Mouse (Mus musculus) kidney, adult 11 months (tissue): Measurements from ENCODE around the gene Gp5.
"Not testable (repeated sequence)": the region's sequence is repeated elsewhere in the genome, so short reads cannot be mapped to it uniquely, and the experiment has no call there.

Source experiments
- DNase-seq: peaks from one replicate; pipeline ENCODE4 v3.0.0; 2022

The Gp5 gene

DNA sequence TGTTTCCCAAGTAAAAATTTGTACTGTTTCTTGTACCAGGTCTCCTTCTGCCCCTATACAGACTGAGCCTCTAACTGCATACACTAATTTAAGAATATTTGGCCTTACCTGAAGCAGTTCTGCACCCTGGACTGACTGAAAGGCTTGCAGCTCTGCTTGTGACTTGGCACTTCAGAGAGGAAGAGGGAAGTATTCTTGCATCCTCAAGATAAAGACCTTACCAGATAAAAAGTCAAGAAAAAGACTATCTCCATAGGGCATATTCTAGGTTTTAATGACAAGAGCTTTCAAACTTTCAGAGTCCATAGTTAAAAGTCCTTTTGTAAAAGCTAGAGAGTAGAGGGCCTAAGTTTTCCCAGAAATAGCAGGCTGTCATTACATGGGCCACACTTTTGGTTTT is at the start of gene Gp5:
TSS of gene Gp5 (minus strand) at position 133 of the 400 bp plus-strand sequence.
- no peak for DNase-seq

DNA sequence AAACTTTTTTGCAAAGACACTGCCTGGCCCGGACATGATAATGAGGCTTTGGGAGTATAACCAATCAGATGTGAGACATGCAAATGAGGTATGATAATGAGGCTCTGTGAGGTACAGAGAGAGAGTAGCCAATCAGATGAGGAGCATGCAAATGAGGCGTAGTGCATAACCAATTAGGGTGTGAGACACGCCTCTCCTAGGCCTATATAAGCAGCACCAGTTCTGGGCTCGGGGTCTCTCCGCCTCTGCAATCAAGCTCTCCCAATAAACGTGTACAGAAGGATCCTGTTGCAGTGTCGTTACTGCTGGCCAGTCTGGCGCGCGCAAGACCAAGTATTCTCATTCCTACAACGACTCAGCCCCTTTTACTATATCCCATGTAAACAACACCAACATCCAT is 42.9 kb upstream of the Gp5 start:
- DNase-seq: not testable (repeated sequence)

DNA sequence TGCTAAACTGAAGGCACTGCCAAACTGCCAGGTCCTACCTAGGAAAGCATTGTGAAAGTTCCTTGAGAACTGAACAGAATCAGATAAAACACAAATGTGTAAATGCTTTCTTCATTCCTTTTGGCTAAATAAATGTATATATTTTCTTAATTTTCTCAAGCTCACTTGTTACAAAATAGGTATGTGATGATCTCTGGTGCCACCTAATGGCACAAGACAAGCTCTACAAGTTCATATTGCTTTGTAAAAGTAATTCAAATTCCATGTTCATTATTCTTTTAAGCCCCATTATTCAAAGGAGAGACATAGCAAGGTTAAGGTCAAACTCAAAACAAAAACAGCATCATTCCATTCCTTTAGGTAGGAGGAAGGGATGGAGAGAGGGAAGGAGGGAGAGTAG is 3.7 kb upstream of the Gp5 start:
- DNase-seq: no peak

DNA sequence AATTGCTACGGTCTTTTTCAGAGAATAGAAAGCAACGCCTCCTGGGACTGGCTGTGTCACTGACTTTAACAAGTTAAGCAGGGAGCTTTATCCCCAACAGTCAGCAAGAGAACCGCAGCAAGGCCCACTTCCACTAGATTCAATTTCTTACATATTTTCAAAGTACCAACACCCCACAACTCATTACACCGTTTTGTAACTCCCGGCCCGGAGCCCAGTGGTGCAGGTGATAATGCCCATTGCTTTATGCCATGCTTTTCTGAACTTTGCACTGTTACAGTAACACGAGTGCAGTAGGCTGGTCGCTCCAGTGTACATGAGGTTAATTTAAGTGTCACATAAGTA is 436 bp downstream of the Gp5 start:
- DNase-seq: no peak

DNA sequence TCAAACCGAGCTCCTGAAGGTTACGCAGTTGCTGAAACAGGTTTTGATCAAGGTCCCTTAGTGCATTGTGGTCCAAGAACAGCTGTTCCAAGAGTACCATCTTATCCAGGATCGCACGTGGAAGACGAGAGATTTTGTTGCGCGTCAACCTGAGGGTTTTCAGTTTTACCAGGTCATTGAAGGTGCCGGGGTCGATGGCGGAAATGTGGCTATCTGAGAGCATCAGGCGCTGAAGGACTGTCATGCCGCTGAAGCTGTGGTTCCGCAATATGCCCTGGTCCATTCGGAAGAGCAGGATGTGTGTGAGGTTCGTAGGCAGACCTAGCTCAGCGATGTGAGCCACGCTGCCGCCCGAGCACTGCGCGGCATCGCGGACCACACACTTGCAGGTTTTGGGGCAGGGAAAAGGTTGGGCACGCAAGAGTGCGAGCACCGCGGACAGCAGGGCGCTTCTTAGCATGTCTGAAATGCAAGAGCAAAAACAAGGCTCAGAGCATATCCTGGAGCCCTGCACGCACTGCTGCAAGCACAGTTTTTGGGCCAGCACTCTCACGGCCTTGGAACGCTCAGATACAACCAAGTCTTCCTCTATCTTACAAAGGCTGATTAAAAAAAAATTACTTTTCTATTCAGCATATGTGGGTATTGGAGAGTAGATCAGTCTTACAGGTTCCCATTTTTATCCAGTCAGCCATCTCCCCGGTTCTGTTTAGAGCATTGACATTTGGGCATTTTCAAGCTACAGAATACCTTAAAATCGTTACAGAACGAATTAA is 996 bp downstream of the Gp5 start:
- peak; percentile 4 for DNase-seq

DNA sequence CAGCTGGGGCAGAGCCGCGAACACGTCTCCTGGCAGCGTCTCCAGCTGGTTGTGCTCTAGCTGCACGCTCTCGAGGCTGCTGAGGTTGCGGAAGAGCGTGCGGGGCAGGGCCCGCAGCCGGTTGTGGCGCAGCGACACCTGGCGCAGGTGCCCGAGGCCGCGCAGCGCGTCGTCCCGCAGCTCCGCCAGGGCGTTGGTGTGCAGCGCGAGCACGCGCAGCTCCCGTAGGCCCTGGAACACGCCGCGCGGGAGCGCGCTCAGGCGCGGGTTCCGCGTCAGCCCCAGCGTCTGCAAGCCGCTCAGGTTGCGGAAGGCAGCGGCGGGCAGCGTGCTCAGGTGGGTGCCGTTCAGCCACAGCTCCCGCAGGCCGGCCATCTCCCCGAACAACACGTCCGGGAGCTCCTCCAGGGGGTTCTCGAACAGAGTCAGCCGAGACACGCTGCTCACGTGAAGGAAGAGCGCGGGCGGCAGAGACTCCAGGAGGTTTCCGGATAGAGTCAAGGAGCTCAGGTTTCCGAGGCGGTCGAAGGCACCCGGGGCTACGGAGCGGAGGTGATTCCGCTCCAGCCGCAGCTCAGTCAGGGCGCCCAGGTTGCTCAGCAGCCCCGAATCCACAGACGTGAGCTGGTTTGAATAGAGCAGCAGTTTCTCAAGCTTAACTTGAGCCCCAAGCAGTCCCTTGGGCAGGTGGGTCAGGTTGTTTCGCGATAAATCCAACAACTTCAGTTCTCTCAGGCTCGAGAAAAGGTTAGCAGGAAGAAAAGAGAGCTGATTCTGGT is 1.8 kb downstream of the Gp5 start:
- DNase-seq: peak; percentile 9

DNA sequence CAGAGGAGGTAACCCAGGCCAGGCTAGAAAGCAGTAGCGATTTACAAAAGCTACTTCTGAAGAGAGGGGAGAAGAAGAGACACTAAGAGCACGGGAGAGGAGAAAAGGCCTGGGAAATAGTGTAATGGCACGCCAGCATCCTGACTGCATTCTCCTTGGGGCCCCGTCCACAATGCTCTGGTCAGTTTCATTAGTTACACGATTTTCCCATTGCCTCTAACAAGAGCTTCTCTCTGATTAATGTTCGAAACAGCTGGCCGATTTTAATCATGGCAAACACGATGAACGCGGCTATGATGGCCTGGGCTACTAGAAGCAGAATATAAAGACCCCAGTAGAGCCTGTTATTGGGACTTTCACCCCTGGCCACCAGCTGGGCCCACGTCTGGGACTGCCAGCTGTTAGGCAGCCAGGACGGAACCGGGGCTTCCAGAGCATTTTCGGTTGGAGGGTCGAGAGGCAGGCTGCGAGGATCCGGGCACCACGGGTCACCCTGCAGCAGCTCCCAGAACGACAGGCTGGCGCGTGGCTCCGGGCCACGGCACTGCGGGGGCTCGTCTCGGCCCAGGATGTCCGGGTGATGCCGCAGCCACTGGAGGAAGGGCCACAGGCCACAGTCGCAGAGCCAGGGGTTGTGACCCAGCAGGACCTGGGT is 2.5 kb downstream of the Gp5 start:
- no peak for DNase-seq

DNA sequence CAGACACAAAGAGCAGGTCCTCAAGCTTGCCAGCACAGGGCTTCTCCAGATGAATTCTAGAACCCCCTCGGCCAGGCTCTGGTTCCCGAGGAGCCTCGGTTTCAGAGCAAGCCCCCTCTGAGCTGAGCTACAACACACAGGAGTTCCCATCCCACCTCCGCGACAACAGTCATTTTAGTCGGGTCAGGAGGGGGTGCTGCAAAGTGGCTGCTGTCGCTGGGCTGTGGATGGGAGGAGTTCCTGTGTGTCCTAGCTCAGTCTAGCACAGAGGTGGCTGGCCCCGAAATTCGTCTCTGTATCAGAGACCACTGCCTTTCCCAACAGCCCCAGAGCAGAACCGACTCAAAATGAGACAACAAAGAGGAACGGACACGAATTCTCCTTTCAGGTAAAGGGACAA is 3.3 kb downstream of the Gp5 start:
- no peak for DNase-seq

DNA sequence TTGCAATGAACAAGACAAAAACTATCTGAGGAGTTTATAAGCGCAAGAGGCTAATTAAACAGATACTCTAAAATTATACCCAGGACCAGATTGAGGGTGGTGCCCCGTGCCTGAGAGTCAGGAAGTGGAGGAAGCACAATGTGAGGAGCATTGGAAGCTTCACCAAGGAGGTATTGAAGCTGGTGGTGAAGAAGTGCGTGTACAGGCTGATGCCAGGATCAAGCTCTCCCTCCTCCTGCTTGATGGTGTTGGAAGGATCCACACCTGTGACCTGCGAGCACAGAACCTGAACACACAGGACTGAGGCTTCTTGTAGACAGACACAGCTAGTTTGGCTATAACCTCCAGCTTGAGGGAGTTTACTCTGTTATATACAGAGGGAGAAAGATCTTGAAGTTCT is 4.5 kb downstream of the Gp5 start:
- DNase-seq: no peak

DNA sequence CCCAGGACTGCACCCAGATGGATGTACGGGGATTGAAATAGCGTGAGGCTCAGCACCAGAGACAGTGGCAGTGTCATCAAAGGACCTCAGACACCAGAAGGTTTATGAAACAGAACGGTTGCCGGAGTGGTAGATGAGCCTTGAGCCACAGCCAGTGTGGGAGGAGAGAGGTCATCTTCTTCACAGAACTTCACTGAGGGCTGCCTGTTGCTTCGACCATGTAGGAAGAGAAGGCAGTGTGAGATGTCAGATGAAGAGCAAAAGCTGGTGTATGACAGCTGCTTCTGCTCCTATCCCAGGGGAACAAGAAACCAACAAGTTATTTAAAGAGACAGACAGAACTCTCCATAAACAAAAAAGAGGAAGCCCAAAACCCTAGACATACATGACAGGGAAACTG is 6.3 kb downstream of the Gp5 start:
- DNase-seq: no peak

DNA sequence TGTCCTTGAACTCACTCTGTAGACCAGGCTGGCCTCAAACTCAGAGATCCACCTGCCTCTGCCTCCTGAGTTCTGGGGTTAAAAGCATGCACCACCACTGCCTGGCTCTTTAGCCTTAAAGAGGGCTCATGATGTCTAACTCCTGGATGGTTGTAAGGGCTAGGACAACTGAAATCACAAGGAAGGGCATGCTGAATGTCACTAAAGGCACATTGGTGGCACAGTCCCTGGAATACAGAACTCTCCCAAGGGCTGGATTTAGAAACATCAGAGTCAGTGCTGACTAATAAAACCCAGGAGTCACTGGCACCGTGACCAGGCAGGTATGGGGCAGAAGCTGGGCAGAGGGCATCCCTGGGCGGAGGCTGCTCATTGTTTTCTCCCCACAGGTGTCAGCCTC is 7.2 kb downstream of the Gp5 start:
- no peak for DNase-seq

DNA sequence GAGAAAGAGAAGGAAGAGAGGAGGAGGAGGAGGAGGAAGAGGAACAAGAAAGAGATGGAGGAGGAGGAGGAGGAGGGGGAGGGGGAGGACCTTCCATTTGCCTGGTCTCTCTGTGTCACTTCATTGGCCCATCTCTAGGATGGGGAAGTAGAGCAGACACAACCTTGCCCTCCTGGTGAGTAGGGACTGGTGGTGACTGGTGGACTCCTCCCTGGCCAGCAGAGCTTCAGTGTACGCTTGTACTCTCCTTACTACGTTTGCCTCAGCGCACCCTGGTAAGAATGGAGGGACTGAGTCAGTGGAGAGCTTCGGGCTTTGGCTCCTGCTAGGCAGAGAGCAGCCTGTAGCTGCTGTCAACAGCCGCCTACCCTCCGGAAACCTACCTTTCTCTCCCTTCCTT is 7.9 kb downstream of the Gp5 start:
- no peak for DNase-seq

DNA sequence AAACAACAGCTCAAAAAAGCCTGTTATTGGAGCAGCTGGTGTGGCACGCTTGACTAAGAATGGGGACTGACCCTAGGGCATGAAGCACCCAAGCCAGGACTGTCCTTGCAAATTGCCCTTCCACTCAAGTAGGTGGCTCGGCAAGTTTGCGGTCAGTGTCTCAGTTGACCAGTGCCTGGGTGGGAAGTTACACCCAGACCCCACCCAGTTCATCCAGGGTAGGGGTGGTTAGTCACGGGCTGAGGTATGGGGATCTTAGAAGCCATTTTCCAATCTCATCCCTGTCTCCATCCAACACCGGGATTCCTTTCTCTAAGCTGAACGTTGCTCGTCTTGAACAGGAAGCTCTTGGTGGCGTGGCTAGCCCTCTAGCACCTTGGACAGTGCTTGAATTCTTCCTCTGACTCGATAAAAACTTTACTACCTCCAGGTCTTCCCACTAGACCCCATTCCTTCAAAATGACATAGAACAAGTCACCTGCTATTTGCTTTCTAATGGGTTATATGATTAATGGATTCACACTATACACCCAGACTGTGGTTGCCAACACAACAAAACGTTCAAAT is 10.8 kb downstream of the Gp5 start:
- no peak for DNase-seq

DNA sequence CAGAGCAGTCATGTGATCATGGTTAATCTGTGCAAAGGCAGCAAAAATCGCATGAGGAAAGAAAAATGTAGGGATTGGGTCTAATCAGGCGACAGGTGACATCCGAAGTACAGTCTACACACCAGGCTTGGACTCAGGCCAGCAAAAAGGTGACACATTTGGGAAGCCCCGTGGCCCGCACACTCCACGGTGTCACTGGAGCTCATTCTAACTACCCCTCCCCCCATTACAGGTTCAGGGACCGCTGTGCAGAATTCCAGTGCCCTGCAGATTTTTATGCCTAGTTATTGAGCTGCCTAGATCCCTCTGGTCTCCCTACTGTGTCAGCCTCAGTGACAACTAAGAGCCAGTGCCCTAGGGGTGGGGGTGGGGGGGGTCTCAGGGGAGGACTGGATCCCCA is 13.1 kb downstream of the Gp5 start:
- no peak for DNase-seq

DNA sequence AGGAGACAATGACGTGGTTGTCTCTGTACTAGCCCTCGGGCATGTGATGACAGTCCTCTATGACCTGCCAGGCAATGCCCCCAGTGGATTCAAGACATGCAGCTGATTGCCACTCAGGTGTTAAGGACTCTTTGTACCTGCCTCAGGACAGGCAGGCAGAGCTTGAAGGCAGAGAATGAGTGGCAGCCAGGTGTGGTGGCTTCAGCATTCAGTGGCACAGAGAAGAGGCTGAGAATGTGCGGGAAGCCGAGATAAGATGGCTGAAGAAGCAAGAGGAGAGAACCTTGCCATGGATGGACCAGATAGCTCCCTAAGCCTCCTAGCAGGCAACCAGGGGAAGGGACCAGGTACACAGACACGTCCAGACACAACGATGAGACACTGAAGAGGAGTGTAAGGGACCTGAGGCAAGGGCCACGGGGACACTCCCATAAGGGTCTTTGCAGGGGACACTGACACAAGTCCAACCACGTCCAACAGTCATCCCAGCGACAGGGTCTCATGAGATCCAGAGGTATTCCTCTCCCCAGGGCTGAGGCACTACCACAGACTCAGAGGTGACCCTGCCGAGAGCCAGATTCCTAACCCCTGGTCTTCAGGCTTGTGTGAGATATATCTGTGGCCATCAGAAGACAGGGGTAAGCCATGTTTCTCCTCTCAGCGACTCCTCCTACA is 13.8 kb downstream of the Gp5 start:
- DNase-seq: no peak

DNA sequence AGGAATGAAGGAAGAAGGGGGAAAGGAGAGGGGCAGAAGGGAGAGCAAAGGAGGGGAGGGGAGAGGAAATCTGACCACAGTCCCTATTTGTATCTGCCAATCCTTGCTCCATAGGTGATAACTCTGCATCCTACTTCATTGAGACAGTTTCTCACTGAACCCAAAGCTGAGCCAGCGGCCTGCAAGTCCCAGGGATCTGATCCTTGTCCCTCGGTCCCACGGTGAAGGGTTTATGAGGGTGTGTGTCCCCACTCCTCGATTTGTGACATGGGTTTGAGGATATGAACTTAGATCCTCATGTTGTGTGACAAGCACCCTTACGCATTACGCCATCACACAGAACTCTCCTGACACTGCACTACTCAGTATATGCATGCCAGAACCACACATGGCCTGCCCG is 15.5 kb downstream of the Gp5 start:
- DNase-seq: no peak

DNA sequence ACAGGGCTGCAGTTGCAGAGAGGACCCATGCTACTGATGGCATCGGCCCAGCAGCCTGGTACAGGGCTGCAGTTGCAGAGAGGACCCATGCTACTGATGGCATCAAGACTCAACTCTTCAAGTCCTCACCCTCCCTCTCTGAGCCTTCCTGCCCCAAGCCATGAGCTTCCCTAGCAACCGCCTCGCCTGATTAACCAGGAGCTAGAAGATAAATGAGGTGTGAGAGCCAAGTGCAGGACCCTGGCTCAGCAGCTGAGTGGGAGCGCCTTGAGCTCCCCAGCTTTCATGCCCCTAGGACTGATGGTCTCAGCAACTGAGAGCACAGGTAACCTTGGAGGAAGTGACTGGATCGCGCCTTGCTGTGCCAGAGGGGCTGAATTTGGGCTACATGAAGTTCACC is 20.1 kb downstream of the Gp5 start:
- no peak for DNase-seq

DNA sequence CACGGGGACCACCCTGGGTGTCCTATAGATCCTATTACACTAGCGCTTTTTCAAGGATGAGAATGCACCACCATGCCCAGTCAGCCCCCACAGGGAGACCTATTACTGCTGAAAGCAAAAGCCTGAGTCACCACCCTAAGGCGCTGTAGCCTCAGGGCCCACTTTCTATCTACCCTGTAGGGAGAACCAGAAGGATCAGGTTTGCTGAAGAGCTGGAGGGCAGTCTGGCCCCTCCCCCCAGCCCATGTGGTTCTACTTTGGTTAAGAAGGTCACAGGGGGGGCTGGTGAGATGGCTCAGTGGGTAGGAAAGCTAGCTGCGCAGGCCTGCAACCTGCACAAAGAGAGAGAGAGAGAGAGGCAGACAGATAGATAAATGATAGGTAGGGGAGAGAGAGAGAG is 24.9 kb downstream of the Gp5 start:
- no peak for DNase-seq

DNA sequence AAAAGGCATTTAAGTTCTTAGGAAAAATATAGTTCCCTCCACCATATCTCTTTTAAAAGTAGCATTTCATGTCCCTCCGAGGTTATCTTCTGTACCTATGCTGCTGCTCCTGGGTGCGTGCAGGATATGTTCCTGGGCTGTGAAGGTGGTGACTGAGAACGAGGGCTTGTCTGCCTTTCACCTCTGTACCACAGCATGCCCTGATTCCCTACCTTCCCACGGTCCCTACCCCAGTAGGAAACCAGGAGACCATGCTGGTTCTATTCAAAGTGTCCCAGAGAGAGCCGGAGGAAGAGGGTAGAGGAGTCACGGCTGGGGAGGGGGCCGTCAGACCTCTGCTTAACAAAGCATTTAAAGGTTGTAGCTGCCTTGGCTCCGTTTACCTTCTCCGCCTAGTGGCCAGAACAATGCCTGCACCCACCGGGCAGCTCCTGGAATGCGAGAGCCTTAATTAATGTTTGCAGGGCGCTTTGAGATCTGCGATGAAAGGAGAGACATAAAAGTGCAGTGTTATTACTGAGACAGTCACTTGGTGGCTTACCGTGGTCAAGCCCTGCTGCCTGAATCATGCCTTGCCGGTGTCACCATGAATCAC is 26.7 kb downstream of the Gp5 start:
- DNase-seq: no peak

DNA sequence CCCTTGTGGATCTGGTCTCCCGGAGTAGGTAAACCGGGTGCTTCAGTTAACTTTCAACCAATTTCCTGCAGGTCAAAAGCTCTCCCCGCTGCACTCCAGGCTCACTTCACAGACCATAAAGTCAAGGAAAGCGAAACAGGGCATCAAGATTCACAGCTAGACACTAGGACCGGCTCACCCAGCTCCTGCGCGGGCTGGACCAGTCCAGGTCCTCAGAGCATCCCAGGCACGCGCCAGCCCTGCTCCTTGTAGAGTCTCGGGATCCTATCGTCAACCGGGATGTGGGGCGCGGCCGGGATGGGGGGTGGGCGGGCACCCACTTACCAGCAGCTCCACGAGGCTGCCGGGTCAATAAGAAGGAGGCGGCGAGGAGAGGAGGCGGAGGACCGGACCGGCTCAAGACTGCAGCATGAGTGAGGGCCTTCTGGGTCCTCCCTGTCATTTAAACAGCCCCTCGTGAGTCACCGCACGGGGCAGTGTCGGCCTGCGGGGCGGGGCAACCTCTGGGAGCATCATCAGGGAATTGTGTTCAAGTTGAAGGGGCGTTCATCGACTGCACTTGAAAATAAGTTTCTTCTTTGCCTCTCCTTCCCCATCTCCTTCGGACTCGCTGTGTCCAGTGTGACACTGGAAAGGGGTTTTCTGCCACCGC is 27.6 kb downstream of the Gp5 start, which contains the start of gene Lrrc15:
TSS of gene Lrrc15 (minus strand) at position 413 of the 652 bp plus-strand sequence.
- no peak for DNase-seq

DNA sequence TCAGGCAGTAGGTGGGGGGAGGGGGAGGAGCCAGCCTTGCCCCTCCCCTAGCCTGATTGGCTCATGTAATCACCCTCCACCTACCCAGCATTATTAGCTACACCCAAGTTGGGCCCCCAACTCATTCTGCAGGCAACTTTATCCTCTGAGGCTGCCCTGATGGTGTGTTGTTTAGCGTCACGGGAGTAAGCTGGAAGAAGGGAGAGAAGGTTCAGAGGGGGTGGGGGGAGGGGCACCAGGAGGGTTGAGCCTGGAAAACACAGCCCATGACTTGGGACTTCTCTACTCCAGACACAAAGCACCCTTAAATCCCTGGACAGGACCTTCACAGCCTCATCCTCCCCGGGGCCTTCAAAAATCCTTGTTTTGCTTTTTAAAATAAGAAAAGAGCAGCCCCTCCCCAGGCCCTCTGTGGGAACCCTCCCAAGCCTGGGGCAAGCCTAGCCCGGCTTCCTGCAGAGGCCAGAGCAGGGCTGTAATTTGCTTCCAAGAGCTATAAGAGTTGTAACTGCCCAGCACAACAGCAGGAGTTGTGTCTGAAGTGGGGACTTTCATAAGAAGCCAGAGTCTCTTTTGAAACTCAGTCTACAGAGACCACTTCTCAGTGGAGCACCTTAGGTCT is 29.8 kb downstream of the Gp5 start:
- no peak for DNase-seq

DNA sequence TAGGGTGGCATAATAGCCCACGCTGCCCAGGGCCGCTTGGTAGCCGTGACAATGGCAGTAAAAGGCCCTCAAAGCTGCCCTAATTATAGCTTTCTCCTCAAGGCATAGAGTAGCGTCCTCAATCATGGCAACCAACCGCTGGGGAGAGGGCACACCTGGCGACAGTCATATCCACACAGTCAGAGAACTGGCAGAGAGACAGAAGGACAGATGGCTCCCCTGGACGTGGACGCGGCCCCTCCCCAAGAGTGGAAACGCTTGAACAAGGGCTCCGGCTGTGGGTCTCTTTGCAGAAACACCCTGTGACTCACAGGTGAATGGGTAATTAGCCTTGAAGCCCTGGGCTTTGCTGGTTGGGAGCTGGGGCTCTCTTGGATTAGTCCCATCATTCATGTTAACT is 32.2 kb downstream of the Gp5 start:
- DNase-seq: no peak
